16 mouse cellular contexts compared by ENCODE assay signal in the genomic region with DNA sequence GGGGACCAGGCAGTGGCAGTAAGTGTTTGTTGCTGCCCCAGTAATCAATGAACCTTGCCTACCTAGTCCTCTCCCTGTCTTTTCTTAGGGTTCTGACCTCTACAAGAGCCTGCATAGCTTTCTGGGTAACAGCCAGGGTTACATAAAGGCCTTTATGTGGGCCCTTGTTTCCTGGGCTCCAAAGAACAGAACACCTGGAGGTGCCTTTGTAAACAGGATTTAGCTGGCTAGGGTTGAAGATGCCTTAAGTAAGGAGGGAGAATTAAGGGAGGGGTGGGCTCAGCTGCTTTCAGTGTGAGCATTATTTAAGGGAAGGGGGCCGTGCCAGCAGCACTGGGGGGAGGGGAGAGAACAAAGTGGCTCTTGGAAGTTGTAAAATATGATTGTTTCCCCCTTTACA.
A peak's percentile ranks its signal among the peaks of the same experiment; 100 is the strongest.
DNase-seq lines count a peak whose midpoint lies in the region; ATAC-seq and TF ChIP-seq lines count a peak whose summit lies in the region.
"Had no signal": no experiment of that assay in that cellular context is flagged by ENCODE, and none has a peak within 500 bp of the region (broad histone marks: within the 10 kb centered on the region; RNA-seq: fewer than 3 reads in every experiment).

No protein-coding gene starts in this region.

- whole genome bisulfite sequencing in hindbrain, embryonic 10.5 days: 3% methylated on average over 1 of the region's 1 CpGs
- 7% methylated on average over 1 of the region's 1 CpGs for WGBS in hindbrain, postnatal 0 days
- 0% methylated on average over 1 of the region's 1 CpGs for WGBS in midbrain, embryonic 11.5 days
- WGBS in midbrain, postnatal 0 days: 8% methylated on average over 1 of the region's 1 CpGs
- 6% methylated on average over 1 of the region's 1 CpGs for WGBS in embryonic facial prominence, embryonic 10.5 days
- WGBS in small intestine, adult 2 months: 19% methylated on average over 1 of the region's 1 CpGs

- H3K9me3 ChIP-seq in hindbrain, embryonic 10.5 days: no peaks in the 10 kb centered on the region
- no peaks in the 10 kb centered on the region for H3K9me3 ChIP-seq in hindbrain, postnatal 0 days (ENCODE audit: low read length)
- no peaks in the 10 kb centered on the region for H3K9me3 ChIP-seq in midbrain, embryonic 11.5 days (ENCODE audit: control insufficient read depth, low read length)
- no peaks in the 10 kb centered on the region for H3K9me3 ChIP-seq in midbrain, postnatal 0 days (ENCODE audit: low read length)
- H3K9me3 ChIP-seq in embryonic facial prominence, embryonic 10.5 days: no peaks in the 10 kb centered on the region
- H3K9me3 ChIP-seq: limb, embryonic 15.5 days had no signal

- H3K4me1 ChIP-seq in hindbrain, embryonic 10.5 days (replicated peaks): peaks cover 50% of the 10 kb centered on the region
- H3K4me1 ChIP-seq in hindbrain, postnatal 0 days (ENCODE audit: insufficient read depth, low read length): no peaks in the 10 kb centered on the region
- peaks cover 21% of the 10 kb centered on the region for H3K4me1 ChIP-seq in midbrain, embryonic 11.5 days (ENCODE audit: control insufficient read depth, insufficient read depth, low read length)
- H3K4me1 ChIP-seq in midbrain, postnatal 0 days (ENCODE audit: insufficient read depth, low read length): 0 out of 2 replicates have a peak, but pooled peaks cover under 1% of the 10 kb centered on the region
- H3K4me1 ChIP-seq in embryonic facial prominence, embryonic 10.5 days: peaks cover 50% of the 10 kb centered on the region
- H3K4me1 ChIP-seq in small intestine, adult 2 months (ENCODE audit: control insufficient read depth, insufficient read depth, insufficient read length, low read length): peaks cover 32% of the 10 kb centered on the region

- H3K4me3 ChIP-seq in hindbrain, embryonic 10.5 days: 0 out of 2 replicates have a peak overlapping the region, but pooled peaks have one; percentile 11
- H3K4me3 ChIP-seq in hindbrain, postnatal 0 days (ENCODE audit: low read length): no peak overlapping the region
- H3K4me3 ChIP-seq in midbrain, embryonic 11.5 days (ENCODE audit: low read depth, low read length): no peak overlapping the region
- no peak overlapping the region for H3K4me3 ChIP-seq in midbrain, postnatal 0 days (ENCODE audit: low read depth, low read length)
- no peak overlapping the region for H3K4me3 ChIP-seq in embryonic facial prominence, embryonic 10.5 days
- H3K4me3 ChIP-seq in small intestine, adult 2 months (ENCODE audit: low read depth, low read length): no peak overlapping the region
- H3K4me3 ChIP-seq: erythroblast, embryonic 14.5 days; gastrocnemius, adult 2 months; heart, adult 2 months; limb, embryonic 15.5 days had no signal

- no peak for TF ChIP-seq POLR2A in small intestine, adult 2 months (IDR thresholded peaks at IDR 0.05; ENCODE audit: low read depth, low read length)

- no peak for DNase-seq in hindbrain, embryonic 10.5 days (ENCODE audit: low spot score)
- DNase-seq in hindbrain, postnatal 0 days (ENCODE audit: low spot score): no peak
- no peak for DNase-seq in midbrain, embryonic 11.5 days (ENCODE audit: low spot score, missing footprints)
- no peak for DNase-seq in midbrain, postnatal 0 days (ENCODE audit: low spot score)
- DNase-seq in embryonic facial prominence, embryonic 10.5 days (ENCODE audit: low spot score): no peak
- DNase-seq in frontal cortex, adult 2 months (ENCODE audit: extremely low spot score in 1 of 2, low spot score in 1 of 2): no peak
- DNase-seq: cerebellum, adult 11 months; gastrocnemius, adult 2 months; heart, adult 2 months; heart, postnatal 36 days; kidney, adult 18-20 months; lung, postnatal 10 days had no signal

- no peak overlapping the region for H3K4me2 ChIP-seq in hindbrain, postnatal 0 days (ENCODE audit: low read depth, low read length)
- H3K4me2 ChIP-seq in midbrain, embryonic 11.5 days: no peak overlapping the region
- no peak overlapping the region for H3K4me2 ChIP-seq in midbrain, postnatal 0 days (ENCODE audit: low read depth, low read length, poor library complexity, severe bottlenecking)
- H3K4me2 ChIP-seq: limb, embryonic 15.5 days had no signal

- TF ChIP-seq CTCF in hindbrain, postnatal 0 days (IDR thresholded peaks at IDR 0.05; ENCODE audit: low read depth): no peak
- TF ChIP-seq CTCF in midbrain, postnatal 0 days (IDR thresholded peaks at IDR 0.05): no peak
- TF ChIP-seq CTCF in small intestine, adult 2 months (IDR thresholded peaks at IDR 0.05; ENCODE audit: extremely low read depth, insufficient read length, insufficient replicate concordance, low read depth, low read length): no peak

- H3K27me3 ChIP-seq in hindbrain, embryonic 10.5 days (ENCODE audit: insufficient read depth, poor library complexity, severe bottlenecking): no peaks in the 10 kb centered on the region
- no peaks in the 10 kb centered on the region for H3K27me3 ChIP-seq in hindbrain, postnatal 0 days (ENCODE audit: insufficient read depth, low read length)
- no peaks in the 10 kb centered on the region for H3K27me3 ChIP-seq in midbrain, embryonic 11.5 days (ENCODE audit: control insufficient read depth, insufficient read depth, low read length)
- no peaks in the 10 kb centered on the region for H3K27me3 ChIP-seq in midbrain, postnatal 0 days (ENCODE audit: insufficient read depth, low read length)
- H3K27me3 ChIP-seq in embryonic facial prominence, embryonic 10.5 days (replicated peaks; ENCODE audit: low read depth, poor library complexity, severe bottlenecking): no peaks in the 10 kb centered on the region
- H3K27me3 ChIP-seq in small intestine, adult 2 months (ENCODE audit: control insufficient read depth, insufficient read depth, low read length): 0 out of 2 replicates have a peak, but pooled peaks cover 2% of the 10 kb centered on the region
- H3K27me3 ChIP-seq: limb, embryonic 15.5 days had no signal

- H3K9ac ChIP-seq in hindbrain, postnatal 0 days (replicated peaks; ENCODE audit: low read length): no peak overlapping the region
- H3K9ac ChIP-seq in midbrain, embryonic 11.5 days (ENCODE audit: low read length): no peak overlapping the region
- no peak overlapping the region for H3K9ac ChIP-seq in midbrain, postnatal 0 days (replicated peaks; ENCODE audit: low read length, poor library complexity, severe bottlenecking)
- H3K9ac ChIP-seq: limb, embryonic 15.5 days had no signal

- H3K27ac ChIP-seq in hindbrain, embryonic 10.5 days: peak overlapping the region; percentile 66
- H3K27ac ChIP-seq in hindbrain, postnatal 0 days: no peak overlapping the region
- peak overlapping the region; percentile 48; the same call in 1 of the 2 replicates for H3K27ac ChIP-seq in midbrain, embryonic 11.5 days (ENCODE audit: low read depth, low read length)
- no peak overlapping the region for H3K27ac ChIP-seq in midbrain, postnatal 0 days (ENCODE audit: low read depth, low read length)
- peak overlapping the region; percentile 68 for H3K27ac ChIP-seq in embryonic facial prominence, embryonic 10.5 days (replicated peaks)
- H3K27ac ChIP-seq in small intestine, adult 2 months (ENCODE audit: insufficient read depth, low read depth, low read length): peak overlapping the region; percentile 86
- H3K27ac ChIP-seq: gastrocnemius, adult 2 months; heart, adult 2 months; limb, embryonic 15.5 days had no signal

- no peaks in the 10 kb centered on the region for H3K36me3 ChIP-seq in hindbrain, embryonic 10.5 days
- no peaks in the 10 kb centered on the region for H3K36me3 ChIP-seq in hindbrain, postnatal 0 days (ENCODE audit: insufficient read depth, low read length)
- H3K36me3 ChIP-seq in midbrain, embryonic 11.5 days (ENCODE audit: control insufficient read depth, insufficient read depth, low read length): no peaks in the 10 kb centered on the region
- no peaks in the 10 kb centered on the region for H3K36me3 ChIP-seq in midbrain, postnatal 0 days (ENCODE audit: insufficient read depth, low read length)
- H3K36me3 ChIP-seq in embryonic facial prominence, embryonic 10.5 days (replicated peaks): no peaks in the 10 kb centered on the region
- peaks cover 9% of the 10 kb centered on the region for H3K36me3 ChIP-seq in small intestine, adult 2 months (ENCODE audit: control insufficient read depth, insufficient read depth, low read length)
- H3K36me3 ChIP-seq: limb, embryonic 15.5 days had no signal

- ATAC-seq in hindbrain, postnatal 0 days: no peak
- no peak for ATAC-seq in midbrain, embryonic 11.5 days (ENCODE audit: low FRiP score)
- no peak for ATAC-seq in midbrain, postnatal 0 days (ENCODE audit: low FRiP score)
- ATAC-seq: activated CD4-positive, CD25-positive, alpha-beta regulatory T cell, adult 4 months had no signal

Comparison
In these comparisons a context has a peak if more than half of its experiments do, and no peak if none do; other contexts are left out.
1. H3K27ac ChIP-seq: peak in hindbrain, embryonic 10.5 days (single experiment), midbrain, embryonic 11.5 days (single experiment), embryonic facial prominence, embryonic 10.5 days (single experiment) and small intestine, adult 2 months (single experiment); none in hindbrain, postnatal 0 days (single experiment) and midbrain, postnatal 0 days (single experiment).